Mouse (Mus musculus): ENCODE measurements around the gene Zfp39. TPM values are rescaled to one million over a fixed set of nuclear protein-coding genes. Genes with fewer than 3 reads are reported as not detected.

Gene Zfp39
- 1 to 10 TPM; 3.8 to 6.3 (median 5.8) TPM for total RNA-seq (2022)

- DNase-seq: peak; percentile 95
Observed at GRCm38 (mm10) chr11:58903511-58904409, at the start of gene Zfp39. Gene Zfp39, minus strand, starts transcription at chr11:58904225.

- DNase-seq: no peak
Observed at GRCm38 (mm10) chr11:58953351-58954169, 49.5 kb upstream of the Zfp39 start.

GRCm38 (mm10) chr11:58951210-58951609 is 47.2 kb upstream of the Zfp39 start:
- DNase-seq: no peak

- DNase-seq: no peak
Observed at GRCm38 (mm10) chr11:58949480-58950431, 45.7 kb upstream of the Zfp39 start.

GRCm38 (mm10) chr11:58948542-58949479 is 44.8 kb upstream of the Zfp39 start, which contains the start of gene Hist3h2ba:
Gene Hist3h2ba, plus strand, starts transcription at chr11:58948920.
- DNase-seq: peak; percentile 35

GRCm38 (mm10) chr11:58947798-58948528 is 43.9 kb upstream of the Zfp39 start:
- no peak for DNase-seq

- no peak for DNase-seq
Observed at GRCm38 (mm10) chr11:58947306-58947705, 43.3 kb upstream of the Zfp39 start.

GRCm38 (mm10) chr11:58944136-58944535 is 40.1 kb upstream of the Zfp39 start:
- DNase-seq: no peak

- no peak for DNase-seq
Observed at GRCm38 (mm10) chr11:58939088-58939439, 35.0 kb upstream of the Zfp39 start.

GRCm38 (mm10) chr11:58938322-58939087 is 34.5 kb upstream of the Zfp39 start, which contains the start of gene Rnf187:
Gene Rnf187, minus strand, starts transcription at chr11:58938916.
- peak; percentile 89 for DNase-seq

- DNase-seq: no peak
Observed at GRCm38 (mm10) chr11:58937909-58938308, 33.9 kb upstream of the Zfp39 start.

- no peak for DNase-seq
Observed at GRCm38 (mm10) chr11:58931576-58931975, 27.6 kb upstream of the Zfp39 start.

GRCm38 (mm10) chr11:58930254-58930653 is 26.2 kb upstream of the Zfp39 start:
- no peak for DNase-seq

GRCm38 (mm10) chr11:58929641-58930040 is 25.6 kb upstream of the Zfp39 start:
- DNase-seq: no peak

GRCm38 (mm10) chr11:58929055-58929454 is 25.0 kb upstream of the Zfp39 start:
- DNase-seq: no peak

- no peak for DNase-seq
Observed at GRCm38 (mm10) chr11:58927790-58928651, 24.0 kb upstream of the Zfp39 start.

- DNase-seq: no peak
Observed at GRCm38 (mm10) chr11:58927053-58927452, 23.0 kb upstream of the Zfp39 start.

GRCm38 (mm10) chr11:58926651-58927050 is 22.6 kb upstream of the Zfp39 start:
- no peak for DNase-seq
